Mouse (Mus musculus): Measurements from ENCODE around the gene Emd.
A peak's percentile ranks its signal among the peaks of the same experiment; 100 is the strongest.

The Emd gene

DNA sequence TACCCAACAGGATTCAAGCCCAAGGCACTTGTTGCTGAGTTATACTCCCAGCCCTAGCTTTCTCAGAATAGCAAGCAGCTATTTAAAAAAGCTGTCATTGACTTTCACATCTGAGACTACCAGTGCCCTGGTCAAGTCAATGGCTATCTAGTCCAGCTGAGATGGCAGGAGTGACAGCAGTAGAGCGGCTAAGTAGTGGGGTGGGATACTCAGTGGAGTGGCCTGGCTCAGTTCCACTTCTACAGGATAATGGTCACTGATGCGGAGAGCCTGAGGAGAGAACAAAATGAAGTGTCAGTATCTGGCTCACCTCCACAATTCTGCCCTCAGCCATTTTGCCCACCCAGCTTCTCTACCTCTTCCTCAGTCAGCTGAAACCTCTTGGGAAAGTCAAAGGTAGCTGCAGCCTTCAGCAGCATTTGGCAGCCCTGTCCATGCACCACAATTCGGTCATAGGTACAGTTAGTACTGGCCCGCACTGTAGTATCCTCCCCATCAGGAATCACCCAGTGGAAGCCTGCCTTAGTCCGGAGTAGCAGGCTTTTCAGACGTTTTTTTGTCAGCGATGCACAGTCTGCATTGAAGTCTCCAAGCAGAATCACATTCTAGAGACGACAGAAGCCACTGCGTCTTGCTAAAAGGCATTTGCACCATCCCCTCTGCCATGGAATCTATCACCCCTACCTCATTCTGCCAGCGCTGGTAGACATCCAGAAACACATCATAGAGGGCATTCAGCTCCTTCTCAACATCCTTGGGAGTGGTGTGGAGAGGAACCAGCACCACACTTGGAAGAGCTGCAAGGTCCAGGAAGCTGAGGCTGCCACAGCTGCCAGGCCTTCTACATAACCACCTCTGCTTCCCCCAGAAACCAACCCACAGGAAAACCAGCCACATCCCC lies 19.2 kb downstream of the Emd start:
- no peak for DNase-seq (ENCODE audit: low spot score in 2 of 2)

DNA sequence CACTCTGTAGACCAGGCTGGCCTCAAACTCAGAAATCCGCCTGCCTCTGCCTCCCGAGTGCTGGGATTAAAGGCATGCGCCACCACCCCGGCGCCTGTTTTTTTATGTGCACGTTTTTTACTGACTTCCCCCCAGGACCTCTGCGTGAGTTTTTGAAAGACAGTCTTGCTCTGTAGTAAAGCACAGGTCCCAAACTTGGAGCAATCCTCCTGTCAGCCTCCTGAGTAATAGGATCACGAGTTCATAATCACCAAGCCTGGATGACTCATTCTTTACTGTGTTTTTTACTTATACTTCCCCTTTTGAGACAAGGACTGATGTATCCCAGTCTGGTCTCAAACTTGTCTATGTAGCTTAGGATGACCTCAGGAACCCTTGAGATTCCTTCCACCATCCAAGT lies 23.4 kb downstream of the Emd start:
- DNase-seq (ENCODE audit: low spot score in 2 of 2): no peak

DNA sequence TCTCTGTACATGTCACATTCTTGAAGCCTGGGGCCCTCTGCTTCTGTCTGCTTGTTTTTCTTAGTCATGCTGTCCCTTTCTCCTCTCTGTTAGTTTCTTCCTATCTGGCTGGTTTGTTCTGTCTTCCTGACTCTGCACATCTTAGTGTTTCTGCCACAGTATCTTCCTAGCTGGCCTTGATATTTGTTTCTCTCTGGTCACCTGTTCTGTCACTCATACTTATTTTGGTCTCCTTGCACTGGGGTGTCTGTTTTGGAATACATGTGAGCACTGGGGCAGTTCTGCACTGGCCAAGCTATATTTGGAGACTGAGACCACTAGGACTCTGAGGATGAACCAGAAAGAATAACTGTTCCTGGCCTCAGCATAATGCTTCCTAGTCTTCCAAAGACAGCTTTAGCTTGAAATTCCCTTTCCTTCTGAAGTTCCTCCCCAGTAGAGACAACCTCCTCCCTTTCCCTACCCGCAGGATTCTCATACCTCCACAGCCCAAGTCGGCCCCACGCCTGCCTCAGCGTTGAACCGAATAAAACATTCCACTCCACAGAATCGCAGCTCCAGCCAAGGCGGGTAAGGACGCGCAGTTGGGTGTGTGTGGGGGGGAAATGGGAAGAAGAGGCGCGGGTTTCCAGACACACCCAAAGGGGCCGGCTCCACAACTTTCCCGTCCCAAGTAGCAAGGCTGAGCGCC lies 26.7 kb downstream of the Emd start:
- DNase-seq (ENCODE audit: low spot score in 2 of 2): no peak

DNA sequence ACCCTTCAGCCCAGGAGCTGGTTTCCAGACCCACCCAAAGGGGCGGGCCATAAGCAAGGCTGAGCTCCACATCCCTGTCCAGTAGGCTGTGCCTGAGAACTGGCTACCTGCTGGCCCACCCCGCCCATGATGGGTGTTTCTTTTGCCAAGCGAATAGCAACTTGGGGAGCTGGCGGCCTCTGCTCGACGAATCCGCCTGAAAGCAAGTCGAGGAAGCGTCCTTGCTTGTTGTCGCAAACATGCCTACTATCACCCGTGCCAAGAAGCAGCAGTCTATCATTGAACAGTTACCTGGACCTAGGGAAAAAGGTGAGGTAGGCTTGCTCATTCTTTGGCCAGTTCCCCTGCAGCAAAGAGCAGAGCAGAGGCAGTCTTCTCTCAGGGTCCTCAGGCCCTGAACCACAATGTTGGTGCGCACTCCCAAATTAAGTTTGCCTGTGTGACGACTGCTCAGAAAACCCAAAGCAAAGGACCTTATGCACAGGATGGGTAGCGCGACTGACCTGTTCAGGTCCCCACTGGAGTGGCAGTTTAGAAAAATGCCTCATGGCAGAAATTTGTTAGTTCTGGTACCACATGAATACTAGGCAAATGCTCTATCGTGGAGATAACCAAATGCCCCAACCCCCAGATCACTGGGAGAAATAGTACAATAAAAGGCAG lies 27.4 kb downstream of the Emd start, which contains the start of the genes Taz and Dnase1l1:
Gene Taz, plus strand, starts transcription at position 181 of the 663 bp plus-strand sequence.
Gene Dnase1l1, minus strand, starts transcription at position 606 of the 663 bp plus-strand sequence.
- peak; percentile 76 to 81 for DNase-seq (ENCODE audit: low spot score in 2 of 2)

DNA sequence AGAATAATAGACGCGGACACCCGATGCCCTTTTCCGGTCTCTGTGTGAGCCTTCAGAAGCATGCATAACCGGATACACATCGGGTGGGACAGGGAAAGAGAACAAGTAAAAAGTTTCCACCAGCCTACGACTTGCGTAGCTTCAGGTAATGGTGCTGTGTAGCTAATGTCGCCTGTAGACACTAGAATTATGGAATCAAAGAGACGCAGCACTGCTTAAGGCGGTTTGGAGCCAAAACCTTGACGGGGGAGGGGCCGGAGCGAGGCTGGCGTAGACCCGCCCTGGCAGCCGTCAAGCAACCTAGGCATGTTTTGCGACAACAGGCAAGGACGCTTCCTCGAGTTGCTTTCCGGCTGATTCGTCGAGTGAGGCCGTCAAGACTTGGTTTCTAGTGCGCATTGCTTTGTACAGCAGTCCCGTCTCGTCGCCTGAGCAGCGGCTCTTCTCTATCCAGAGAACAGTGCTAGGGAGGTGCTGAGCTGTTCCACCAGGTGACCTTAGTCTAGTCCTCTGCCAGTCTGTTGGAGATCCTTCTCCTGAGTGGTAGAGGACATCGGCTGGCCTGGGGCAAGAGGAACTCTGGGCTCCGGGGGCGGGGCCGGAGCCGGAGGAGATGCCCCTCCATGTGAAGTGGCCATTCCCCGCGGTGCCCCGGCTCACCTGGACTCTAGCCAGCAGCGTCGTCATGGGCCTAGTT lies 28.1 kb downstream of the Emd start:
- DNase-seq (ENCODE audit: low spot score in 2 of 2): peak; percentile 75 to 81

DNA sequence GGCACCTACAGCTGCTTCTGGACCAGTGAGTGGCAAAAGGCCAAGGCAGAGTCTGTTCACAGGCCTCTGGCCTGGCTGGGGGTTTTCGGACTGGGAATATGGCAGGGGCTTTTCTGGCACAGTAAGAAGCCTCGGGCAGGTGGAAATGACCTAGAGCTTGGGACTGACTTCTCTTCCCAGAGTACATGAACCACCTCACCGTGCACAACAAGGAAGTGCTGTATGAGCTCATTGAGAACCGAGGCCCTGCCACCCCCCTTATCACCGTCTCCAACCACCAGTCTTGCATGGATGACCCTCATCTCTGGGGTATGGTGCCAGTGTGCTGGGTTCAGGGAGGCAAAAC lies 28.6 kb downstream of the Emd start:
- DNase-seq (ENCODE audit: low spot score in 2 of 2): no peak

DNA sequence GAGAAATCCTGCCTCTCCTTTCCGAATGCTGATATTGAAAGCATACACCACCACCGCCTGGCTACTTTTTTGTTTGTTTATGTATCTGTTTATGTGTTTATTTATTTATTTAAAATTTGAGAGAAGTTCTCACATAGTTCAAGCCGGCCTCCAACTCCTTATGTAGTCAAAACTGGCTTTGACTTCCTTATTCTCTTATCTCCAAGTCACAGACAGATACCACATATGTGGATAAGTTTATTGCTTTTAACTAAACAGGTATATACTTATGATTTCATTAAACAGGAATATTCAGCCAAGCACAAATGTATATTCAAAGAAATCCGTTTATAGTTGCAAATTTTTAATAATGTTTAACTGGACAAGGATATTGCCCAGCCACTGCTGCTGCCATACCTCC lies 38.9 kb downstream of the Emd start:
- no peak for DNase-seq (ENCODE audit: low spot score in 2 of 2)

DNA sequence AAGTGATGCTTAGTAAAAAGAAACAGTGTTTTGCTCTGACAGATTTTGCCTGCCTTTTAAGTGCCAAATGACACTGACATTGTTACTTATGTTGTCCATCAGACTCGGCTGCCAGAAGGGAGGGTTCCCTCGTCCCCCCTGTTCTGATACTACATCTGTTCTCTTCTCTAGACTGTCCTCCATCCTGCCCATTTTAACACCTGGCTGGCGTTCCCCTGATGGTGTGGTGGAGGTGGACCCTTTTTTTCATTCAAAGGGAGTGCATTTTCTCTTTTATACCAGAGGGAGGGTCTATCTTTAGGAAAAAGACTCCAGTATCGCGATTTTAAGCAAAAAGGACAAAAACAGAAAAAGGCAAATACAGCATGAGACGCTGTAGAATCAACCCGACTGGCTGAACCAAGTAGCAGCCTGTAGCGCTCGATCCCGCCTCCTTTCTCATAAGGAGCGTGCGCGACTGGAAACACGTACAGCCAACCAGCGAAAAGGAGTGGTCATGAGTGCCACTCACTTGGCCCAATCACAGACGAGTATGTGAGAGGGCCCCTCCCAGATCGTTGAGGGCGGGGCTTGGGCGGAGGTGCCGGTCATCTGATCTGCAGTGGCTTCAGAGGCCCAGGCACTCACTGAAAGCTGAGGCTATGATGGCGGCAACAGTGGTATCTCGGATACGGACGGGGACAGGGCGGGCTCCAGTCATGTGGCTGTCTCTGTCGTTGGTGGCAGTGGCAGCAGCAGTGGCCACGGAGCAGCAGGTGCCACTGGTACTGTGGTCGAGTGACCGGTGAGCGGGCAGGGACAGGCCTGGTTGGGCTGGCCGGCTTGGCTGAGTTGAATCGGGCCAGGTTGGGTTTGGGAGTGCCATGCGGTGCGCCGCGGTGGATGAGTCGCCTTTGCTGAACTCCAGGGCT lies 42.3 kb downstream of the Emd start, which contains the start of gene Atp6ap1:
Gene Atp6ap1, plus strand, starts transcription at position 560 of the 911 bp plus-strand sequence.
- peak; percentile 91 to 94 for DNase-seq (ENCODE audit: low spot score in 2 of 2)

DNA sequence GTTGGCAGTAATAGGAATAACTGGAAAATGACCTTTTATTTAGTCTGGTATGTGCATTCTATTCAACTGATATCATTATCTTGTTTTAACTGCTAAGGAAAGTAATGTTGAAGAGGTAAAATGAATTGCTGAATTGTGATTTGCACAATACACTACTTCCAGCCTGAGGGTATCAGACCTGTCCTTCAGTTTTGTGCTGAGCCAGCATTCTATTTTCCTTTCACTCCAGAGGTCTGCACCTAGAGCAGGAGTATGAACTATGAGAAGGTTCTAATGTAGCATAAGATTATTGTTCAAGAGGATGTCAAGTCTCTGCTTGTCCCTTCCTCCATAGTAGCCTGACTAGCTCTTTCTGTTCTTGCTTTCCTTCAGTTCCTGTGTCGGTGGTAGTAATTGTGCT lies 43.9 kb downstream of the Emd start:
- no peak for DNase-seq (ENCODE audit: low spot score in 2 of 2)

DNA sequence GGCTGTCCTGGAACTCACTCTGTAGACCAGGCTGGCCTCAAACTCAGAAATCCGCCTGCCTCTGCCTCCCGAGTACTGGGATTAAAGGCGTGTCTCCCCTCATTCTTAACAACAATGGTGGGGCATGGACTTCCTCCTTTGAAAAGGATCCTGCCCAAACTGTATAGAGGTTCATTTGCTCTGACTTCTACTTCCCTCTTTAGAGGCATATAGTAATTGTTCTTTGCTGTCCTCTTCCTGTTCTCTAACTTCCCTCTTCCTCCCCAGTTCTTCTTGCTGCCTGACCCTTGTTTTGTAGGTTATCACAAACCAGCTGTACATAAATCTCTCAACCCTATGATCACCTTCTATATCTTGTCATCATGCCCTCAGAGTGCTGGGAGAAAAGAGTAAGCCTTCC lies 45.2 kb downstream of the Emd start:
- no peak for DNase-seq (ENCODE audit: low spot score in 2 of 2)

DNA sequence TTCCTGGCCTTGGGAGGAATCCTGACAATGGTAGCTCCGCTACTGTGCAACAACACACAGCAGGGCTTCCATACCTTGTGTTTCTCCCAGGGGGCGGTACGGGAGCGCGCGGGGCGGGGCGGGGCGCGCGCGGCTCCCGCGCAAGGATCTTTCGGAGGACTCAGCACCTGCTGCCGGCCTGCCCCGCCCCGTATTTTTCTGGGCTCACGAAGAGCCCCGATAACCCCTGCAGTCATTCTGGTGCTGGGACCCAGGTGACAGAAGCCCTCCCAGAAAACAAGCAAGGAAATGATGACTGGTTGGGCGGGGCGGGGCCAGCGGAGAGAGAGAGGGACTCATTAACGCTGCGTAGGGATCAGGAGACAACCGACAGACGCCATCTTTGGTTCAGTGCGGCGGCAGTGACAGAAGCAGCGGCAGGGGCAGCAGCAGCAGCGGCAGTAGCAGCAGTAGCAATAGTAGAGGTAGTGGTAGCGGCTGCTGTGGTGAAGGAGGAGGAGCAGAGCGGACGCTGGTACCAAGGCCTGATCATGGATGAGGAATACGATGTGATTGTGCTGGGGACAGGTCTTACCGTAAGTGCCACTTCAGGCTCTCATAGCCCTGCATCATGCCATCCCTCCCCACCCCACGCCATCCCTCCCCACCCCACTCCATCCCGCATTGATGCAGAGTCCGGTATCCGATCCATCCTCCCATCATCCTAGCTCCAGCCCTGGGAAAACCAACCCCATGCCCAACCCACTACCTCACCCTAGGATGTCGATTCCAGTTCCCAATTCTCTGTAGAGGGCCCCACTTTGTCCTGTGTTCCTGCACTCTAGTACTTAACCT lies 50.6 kb downstream of the Emd start, which contains the start of gene Gdi1:
Gene Gdi1, plus strand, starts transcription at position 132 of the 834 bp plus-strand sequence.
- peak; percentile 67 to 68 for DNase-seq (ENCODE audit: low spot score in 2 of 2)

All from urinary bladder, postnatal 4 days (tissue).